Mouse (Mus musculus) adrenal gland, adult 2 months (tissue): ENCODE measurements at regions not wholly inside any gene's neighbourhood (a gene's known extent, or its start where the extent isn't known, plus 50 kb on each side); places are given as distances from the start of the nearest gene placed in this dataset.

Experiments used
- DNase-seq: peaks from one replicate; pipeline ENCODE4 v3.0.0; 2021

DNA sequence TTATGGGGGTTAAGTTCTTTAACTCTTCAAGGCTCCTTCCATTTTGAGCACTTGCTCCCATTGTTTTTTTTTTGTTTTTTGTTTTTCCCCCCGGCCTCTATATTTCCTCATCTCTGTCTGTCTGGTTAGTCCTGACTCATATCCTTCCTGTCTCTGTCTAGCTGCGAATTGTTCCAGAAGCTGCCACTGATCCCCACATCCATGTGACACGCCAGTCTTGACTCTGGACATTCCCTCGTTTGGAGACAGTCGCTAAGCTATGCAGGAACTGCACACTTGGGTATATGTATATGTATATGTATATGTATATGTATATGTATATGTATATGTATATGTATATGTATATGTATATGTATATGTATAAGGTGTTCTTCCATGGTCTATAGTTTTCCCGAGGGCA lies 177.4 kb upstream of the Fn1 start:
- DNase-seq, result no peak

- DNase-seq, result no peak
These were observed 171.4 kb upstream of the Fn1 start for GRCm38 (mm10) chr1:71824410-71824809.

DNA sequence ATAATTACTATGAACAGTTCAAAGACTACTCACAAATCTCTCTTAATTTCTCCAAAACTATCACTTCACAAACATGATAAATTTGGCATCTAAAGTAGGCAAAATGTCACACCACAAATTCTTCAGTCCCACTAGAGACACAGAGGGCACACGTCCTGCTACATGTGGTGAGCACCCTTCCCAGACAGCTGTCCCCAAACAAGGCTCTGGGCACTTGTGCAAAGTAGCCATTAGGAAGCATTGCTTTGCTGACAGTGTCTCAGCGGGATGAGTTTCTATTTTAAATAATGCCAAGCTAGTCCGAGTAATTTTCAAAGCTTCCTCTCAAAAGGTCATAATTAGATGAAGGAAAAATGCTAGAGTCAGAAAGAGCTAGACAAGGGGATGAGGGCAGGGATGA lies 169.1 kb upstream of the Fn1 start:
- DNase-seq, result no peak

- DNase-seq, result no peak
These were observed 168.1 kb upstream of the Fn1 start for GRCm38 (mm10) chr1:71821099-71821498.

DNA sequence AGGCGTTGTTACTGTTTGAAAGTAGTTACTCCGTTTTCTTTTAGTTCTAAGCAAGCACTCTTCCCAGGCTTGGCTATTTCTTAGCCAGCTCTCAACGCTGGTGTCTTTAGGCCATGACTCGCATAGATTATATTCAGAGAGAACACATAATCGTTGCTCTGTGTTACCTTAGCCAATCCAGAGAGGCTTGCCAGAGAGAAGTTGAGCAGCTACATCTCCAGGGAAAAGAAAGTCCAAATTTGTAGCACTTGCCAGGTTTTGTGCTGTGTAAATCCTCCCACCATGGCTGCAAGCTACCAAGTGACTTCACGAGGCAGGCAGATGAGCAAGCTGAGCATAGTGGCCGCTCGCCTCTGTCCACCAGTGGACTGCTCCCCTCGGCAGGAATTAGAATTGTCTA lies 163.3 kb upstream of the Fn1 start:
- DNase-seq, result no peak

DNA sequence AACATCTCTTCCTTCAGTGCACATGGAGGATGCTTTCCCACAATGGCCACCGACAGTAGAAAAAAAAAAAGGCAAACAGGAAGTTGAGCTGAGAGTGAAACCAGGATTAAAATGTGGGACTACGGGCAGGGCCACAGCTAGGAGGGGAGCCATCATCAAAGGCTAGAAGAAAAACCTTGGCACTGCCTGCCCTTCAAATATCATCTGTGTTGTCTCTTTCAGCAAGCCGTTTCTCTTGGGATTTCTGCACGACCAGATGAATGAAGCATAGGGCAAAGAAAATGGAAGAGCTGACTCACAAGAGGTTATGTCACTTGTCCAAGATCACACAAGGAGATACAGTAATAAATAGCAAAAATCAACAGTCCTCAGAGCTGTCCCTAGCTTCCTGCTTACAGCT lies 161.1 kb upstream of the Fn1 start:
- DNase-seq, result no peak

DNA sequence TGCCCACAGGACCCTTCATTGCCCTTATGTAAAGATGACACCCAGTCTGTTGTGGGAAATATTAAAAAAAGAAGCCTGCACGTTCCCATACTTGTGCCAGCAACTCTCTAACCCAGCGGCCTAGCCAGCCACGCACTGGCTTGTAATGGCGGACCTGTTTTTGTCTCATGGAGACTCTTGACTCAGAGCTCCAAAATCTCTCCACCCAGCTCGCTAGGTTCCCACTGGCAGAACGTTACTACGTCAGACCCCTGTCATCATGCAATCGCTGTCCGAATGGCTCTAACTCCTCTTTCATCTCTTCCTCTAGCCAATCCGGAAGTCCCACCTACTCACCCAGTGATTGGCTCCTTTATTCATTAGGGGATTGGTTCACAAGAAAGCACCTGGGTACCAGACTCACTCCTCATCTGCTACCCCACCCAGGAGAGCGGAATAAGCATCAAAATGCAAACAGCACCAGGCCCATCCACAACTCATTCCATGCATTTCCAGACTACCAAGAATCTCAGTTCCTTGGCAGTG lies 159.2 kb upstream of the Fn1 start:
- DNase-seq, result no peak

DNA sequence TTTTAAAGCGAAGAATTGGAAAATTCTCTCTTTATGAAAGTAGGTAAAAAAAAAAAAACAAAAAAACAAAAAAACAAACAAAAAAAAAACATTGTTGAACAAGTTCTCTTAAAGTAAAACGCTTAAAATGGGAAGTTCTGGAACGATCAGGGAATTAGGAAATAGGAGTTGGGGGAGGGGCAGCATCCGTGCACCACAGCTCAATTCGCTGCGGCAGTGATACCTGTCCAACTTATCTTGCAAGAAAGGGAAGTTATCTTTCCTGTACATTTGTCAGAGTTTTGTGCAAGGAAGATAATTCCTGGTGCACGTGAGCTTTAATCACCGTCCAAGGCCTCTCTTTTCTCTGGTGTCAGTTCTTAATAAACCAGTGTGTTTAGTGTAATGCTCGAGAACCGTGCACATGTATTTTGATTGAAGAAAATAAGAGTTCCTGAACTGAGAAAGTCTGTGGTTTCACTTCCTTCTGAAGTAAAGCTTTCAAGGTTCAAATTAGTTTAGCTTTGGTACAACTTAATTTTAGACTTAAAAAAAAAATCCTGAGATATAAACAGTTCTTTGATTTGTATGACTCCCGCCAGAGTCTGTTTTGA lies 158.3 kb upstream of the Fn1 start:
- DNase-seq, result no peak

- DNase-seq, result no peak
These were observed 155.0 kb upstream of the Fn1 start for GRCm38 (mm10) chr1:71808005-71808404.

- DNase-seq, result peak; percentile 10
These were observed 154.6 kb upstream of the Fn1 start for GRCm38 (mm10) chr1:71807586-71807985.

GRCm38 (mm10) chr1:71801283-71802066 lies 148.5 kb upstream of the Fn1 start:
- no peak for DNase-seq

GRCm38 (mm10) chr1:71800581-71800980 lies 147.6 kb upstream of the Fn1 start:
- no peak for DNase-seq

- no peak for DNase-seq
These were observed 145.6 kb upstream of the Fn1 start for GRCm38 (mm10) chr1:71798636-71799035.

DNA sequence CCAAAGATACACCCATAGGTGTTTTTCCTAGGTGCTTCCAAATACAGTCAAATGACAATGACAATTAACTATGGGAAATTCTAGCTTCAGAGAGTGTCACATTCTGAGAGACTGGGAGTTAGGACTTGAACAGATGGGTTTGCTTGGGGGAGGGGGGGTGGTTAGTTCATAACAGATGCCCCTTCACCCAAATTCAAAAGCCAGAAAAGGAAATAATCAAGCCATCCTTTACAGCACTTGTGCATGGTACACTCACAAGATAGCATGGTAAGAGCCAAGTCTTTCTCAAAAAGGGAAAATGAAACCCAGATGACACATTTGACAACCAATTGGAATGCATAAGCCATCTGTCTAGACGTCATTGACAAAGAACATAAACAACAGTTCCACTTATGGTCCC lies 135.4 kb upstream of the Fn1 start:
- DNase-seq, result no peak

- DNase-seq, result no peak
These were observed 131.9 kb upstream of the Fn1 start for GRCm38 (mm10) chr1:71784880-71785279.

DNA sequence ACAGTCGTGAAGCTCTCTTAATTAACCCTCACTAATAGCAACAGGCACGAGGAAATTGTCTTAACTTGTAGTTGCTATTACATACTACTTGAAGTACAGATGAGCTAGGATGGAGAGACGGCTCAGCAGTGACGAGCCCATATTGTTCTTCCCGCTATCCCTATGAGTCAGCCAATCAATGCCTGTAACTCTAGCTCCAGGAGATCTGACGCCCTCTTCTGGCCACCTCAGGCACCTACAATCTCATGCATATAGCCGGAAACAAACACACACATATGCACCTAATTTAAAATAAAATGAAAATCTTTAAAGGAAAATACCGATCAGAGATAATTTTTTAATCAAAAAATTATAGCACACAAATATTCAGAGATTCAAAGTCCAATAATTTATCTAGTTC lies 125.3 kb upstream of the Fn1 start:
- no peak for DNase-seq

GRCm38 (mm10) chr1:71775865-71776501 lies 123.0 kb upstream of the Fn1 start:
- no peak for DNase-seq

DNA sequence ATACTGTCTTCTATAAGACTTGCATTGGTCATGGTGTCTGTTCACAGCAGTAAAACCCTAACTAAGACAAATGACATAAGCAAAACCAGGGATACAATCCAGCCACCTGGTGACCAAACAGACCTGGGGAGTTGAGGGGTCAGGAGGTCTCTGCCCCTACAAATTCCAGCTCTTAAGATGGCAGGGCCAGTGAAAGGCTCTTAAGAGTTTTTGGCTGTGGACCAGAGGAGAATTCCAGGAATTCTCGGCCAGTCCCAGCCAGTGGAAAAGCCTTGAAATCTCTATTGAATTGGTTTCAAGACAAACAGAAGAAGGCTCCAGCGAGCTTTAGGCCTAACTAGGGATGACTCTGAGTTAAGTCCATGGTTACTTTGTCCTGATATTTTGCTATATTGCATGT lies 119.5 kb upstream of the Fn1 start:
- DNase-seq, result no peak

GRCm38 (mm10) chr1:71771798-71772197 lies 118.8 kb upstream of the Fn1 start:
- DNase-seq, result no peak

GRCm38 (mm10) chr1:71769595-71769994 lies 116.6 kb upstream of the Fn1 start:
- DNase-seq, result no peak

DNA sequence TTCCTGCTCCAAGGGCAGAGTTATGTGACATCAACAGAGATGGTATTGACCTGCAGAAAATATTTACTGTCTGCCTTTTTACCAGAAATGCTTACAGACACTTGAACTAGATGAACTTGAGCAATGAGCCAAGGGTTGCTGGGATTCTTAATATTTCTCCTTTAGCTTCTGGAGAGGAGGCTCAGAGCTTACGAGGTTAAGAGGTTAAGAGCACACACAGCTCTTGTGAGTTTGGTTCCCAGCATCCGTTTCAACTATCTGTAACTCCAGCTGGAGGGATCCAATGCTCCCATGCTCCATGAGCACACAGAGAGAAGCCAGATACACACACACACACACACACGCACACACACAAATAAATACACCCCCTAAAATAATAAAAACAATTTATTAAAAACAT lies 114.7 kb upstream of the Fn1 start:
- DNase-seq, result no peak

- DNase-seq, result no peak
These were observed 114.1 kb upstream of the Fn1 start for GRCm38 (mm10) chr1:71767076-71767475.

GRCm38 (mm10) chr1:71764951-71765350 lies 112.0 kb upstream of the Fn1 start:
- no peak for DNase-seq
